Mouse (Mus musculus): ENCODE data around the gene Olfr547. TPM values are rescaled to one million over a fixed set of nuclear protein-coding genes. Genes with fewer than 3 reads are reported as not detected.
"Not testable (repeated sequence)": the region's sequence is repeated elsewhere in the genome, so short reads cannot be mapped to it uniquely, and the experiment has no call there.

Olfr547 gene
- total RNA-seq (2022), result not detected

DNA sequence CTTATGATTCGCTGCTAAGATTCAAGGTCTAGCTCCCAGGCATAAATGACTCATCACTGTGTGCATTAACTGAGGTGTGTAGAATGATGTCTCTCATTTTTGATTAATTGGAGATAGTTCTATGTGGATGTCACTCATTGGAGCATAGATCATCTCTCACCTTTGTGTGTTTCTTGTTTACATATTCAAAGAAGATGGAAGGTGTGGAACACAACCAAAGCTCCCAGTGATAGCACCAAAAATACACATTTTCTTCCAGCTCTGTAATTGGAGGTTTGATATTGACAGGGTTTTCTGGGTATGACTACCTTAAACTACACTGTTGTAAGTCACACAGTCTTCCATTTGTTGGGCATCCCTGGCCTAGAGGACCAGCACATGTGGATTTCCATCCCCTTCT is at the start of gene Olfr547:
TSS of gene Olfr547 (plus strand) at position 301 of the 400 bp plus-strand sequence.
- no peak for DNase-seq (ENCODE audit: low spot score)

DNA sequence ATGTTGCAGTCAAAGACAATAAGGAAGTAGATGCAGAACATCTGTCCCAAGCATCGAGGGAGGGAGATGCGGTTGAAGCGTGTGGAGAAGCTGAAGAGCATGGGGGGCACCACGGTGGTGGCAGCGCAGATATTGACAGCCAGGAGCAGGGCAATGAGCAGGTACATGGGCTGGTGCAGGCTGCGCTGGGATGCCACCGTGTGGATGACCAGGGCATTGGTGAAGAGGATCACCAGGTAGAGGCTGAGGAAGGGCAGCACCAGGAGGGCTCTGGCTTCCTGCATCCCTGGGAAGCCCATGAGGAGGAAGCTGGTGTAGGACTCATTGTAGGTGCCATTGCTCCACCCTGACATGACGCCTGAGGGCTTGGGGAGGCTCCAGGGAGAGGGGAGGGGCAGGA is 49.8 kb upstream of the Olfr547 start:
- not testable (repeated sequence) for DNase-seq (ENCODE audit: low spot score)

DNA sequence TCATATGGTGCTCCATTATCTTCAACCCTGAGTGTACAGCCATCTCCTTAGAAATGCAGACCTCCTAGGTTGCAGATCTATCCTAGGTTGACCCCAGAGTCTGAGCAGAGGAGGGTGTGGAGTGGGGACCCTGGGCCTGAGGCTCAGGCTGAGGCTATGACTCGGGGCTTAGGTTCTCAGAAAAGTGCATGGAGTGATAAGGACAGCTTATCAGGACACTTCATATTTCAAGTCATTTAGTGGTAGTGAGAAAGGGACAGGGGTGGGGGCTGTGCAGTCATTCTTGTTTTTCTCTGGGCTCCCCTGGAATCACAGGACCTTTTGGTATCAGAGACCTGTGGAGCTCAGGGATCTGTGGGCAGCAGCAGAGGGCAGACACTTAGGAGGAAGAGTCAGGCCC is 48.4 kb upstream of the Olfr547 start:
- DNase-seq (ENCODE audit: low spot score), result no peak

DNA sequence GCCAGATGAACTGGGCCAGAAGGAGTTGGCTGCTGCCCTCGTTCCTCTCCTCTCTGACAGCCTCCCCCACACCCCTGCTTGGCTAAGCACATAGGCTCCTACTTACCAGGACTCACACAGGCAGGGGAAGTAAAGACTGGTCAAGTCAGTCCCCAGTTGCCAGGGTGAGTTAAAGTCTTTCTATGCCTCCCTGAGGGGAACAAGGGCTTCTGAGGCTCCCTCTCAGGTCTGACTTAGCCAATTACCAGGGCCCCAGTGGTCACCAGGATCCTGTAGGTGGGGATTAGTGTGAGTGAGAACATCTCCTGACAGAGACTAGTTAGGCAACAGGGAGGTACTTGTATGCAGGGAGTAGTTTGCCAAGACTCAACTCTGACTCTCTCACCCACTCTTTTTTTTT is 46.4 kb upstream of the Olfr547 start, which contains the start of gene Olfr544:
TSS of gene Olfr544 (minus strand) at position 153 of the 400 bp plus-strand sequence.
- DNase-seq (ENCODE audit: low spot score), result no peak

DNA sequence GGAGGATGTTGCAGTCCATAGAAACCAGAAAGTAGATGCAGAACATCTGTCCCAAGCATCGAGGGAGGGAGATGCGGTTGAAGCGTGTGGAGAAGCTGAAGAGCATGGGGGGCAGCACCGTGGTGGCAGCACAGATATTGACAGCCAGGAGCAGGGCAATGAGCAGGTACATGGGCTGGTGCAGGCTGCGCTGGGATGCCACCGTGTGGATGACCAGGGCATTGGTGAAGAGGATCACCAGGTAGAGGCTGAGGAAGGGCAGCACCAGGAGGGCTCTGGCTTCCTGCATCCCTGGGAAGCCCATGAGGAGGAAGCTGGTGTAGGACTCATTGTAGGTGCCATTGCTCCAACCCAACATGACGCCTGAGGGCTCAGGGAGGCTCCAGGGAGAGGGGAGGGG is 40.1 kb upstream of the Olfr547 start:
- DNase-seq (ENCODE audit: low spot score), result not testable (repeated sequence)

DNA sequence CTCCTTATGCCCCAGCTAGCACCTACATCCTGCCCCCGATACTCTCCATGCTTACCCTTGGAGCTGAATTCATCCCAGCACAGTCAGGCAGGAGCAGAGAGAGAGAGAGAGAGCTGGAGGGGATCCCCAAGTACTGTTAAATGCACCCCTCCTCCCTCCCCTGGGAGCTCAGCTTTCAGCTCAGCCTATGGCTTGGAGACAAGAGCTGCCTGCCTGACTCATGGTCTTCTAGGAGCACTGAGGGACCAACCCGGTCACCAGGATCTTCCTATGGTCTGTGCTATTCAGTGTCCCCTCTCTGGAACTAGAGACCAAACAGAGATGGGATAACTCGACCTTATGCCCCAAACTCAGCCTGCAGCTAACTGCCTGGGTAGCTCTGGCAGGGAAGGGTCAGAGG is 35.1 kb upstream of the Olfr547 start, which contains the start of gene Olfr545:
TSS of gene Olfr545 (minus strand) at position 101 of the 400 bp plus-strand sequence.
- DNase-seq (ENCODE audit: low spot score), result no peak

DNA sequence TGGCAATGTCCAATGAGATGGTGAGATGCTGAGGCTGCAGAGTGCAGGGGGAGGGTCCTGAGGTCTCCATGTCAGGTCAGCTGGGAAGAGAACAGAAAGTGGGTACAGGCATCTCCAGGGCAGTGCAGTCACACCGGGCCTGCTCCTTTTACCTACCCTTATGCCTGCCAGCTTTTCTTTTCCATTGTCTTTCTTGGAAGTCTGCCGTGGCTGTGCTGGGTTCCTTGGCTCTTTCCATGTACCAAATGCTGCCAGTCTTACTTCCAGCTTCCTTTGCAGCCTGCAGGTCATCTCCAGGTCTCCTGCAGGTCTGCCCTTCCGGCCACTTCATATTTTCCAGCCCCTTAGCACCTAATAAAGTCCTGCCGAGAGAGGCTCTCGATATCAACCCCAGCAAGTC is 32.6 kb upstream of the Olfr547 start:
- DNase-seq (ENCODE audit: low spot score), result no peak

DNA sequence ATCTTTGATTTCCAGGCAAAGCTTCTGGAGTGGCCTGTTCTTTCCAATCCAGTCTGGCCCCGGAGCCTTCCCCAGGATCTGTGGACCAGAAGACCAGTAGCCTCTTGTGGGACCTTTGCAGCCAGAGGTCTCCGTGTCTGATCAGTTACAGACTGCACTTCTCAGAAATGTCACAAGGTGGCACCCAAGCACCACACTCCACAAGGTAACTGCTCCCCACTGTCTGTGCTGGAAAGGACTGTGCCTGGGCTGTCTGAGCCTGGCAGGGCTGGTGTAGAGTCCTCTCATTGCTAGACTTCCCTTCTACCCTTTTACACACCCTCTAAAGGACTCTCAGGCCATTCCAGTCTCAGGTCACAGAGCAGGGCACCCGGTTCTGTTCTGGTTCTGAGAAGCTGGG is 27.7 kb upstream of the Olfr547 start:
- peak; percentile 74 for DNase-seq (ENCODE audit: low spot score)

DNA sequence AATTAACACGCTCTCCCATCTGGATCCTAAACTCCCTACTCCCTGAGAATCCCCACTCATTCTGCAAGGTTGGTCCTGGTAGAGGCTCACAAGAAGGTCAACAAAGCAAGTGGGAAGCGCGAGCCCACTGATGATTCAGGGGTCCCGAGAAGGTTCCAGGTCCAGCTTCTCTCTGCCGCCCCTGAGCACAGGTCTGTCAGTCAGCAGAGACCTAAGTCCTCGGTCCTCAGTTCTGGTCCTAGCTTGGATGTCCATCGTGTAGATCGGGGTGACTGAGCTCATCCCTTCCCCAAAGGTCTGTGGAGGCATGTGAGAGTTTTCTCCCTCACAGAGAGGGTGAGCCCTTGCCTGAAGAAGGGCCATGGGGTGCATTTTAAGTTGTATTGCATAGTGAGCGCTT is 26.5 kb upstream of the Olfr547 start:
- no peak for DNase-seq (ENCODE audit: low spot score)

DNA sequence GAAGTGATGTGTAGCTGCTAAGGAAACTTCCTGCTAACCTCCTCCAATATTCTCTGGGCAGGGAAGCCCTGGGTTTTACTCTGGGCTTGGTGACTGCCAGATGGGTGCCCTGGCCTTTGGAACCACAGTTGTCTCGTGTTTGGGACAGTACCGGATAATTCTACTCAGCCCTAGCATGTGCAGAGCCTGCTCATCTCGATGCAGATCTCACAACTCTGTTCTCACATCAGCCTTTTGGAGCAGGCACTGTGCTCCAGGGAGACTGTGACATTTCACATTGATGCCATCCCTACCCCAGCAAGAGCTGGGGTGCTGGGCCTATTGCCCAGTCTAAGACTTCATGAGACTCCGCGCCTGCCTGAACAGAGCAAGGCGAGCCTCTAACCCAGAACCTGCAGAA is 25.9 kb upstream of the Olfr547 start:
- no peak for DNase-seq (ENCODE audit: low spot score)

DNA sequence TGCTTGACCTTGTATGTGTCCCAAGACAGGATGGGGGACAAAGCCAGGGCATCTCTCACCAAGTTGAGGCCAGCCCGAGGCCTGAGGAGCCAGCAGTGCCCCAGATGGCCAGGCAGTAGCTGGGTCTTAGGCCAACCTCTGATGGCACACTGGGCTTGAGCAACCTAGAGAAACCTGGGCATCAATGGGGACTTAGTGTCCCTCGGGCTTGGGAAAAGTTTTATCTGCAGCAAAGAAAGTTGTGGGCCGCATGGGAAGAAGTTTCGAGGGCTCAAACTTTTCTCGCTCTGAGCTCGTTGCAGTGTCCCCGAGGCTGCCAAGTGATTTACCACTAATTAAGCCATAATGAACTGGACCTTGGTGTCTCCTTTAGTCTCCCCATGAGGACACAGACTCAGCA is 24.8 kb upstream of the Olfr547 start:
- no peak for DNase-seq (ENCODE audit: low spot score)

DNA sequence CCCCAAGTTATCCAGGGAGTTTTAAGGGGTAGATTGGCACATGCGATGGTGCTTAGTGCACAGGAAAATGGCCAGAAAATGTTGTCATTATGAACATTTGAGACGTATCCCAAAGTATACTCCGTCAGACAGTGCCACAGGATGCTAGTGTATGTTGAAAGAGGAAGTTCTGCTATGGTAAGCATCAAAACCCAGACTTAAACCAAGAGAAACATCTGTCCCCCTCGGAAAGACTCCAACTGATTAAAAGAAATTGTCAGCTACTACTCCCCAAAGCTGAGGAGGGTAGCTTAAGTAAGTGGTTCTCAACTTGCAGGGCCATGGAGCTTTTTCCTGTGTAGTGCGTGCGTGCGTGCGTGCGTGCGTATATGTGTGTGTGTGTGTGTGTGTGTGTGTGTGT is 22.6 kb upstream of the Olfr547 start:
- no peak for DNase-seq (ENCODE audit: low spot score)

DNA sequence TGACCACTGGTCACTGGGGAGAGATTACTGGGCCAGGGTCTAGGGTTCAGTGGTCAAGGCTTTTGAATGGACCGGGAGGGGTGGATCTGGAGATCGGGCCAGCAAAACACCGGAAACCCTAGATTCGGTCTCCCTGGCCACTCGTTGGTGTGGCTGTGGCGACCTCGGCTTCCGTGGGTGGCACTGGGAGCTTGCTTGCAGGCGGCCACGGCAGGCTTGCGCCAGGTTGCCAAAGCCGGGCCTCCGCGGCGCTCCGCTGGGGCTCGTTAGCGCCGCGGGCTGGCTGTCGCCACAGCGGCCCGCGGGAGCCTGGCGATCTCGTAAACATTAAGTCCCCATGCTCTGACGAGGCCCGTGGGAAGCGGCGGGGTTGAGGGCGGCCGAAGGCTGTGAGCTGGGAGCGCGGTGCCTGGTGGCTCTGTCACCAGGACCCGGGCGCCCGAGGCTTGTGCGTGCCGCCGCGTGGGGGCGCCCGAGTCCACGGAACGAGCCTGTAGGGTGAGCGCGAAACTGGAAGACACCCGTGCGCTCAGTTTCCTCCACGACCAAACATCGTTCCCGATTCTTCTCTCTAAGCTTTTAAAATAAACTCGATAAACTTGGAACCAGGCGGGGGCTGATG is 21.6 kb upstream of the Olfr547 start:
- DNase-seq (ENCODE audit: low spot score), result peak; percentile 70

DNA sequence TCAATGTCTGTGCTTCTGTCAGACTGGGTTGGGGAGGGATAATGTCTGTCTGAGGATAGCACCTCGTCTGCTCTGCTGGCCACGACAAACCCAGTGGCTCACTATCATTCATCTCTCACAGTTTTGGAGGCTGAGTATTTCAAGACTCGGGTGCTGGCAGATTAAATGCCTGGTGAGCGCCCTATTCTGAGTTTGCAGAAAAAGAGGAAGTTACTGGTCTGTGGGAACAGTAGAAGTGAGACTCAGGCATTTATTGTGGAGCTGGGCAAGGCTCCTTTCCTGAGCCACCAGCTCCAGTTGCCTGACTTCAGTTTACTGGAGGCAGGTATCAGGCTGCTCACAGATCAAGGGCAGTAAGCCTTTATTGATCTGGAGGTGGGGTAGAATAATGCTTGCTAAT is 20.4 kb upstream of the Olfr547 start:
- DNase-seq (ENCODE audit: low spot score), result no peak

DNA sequence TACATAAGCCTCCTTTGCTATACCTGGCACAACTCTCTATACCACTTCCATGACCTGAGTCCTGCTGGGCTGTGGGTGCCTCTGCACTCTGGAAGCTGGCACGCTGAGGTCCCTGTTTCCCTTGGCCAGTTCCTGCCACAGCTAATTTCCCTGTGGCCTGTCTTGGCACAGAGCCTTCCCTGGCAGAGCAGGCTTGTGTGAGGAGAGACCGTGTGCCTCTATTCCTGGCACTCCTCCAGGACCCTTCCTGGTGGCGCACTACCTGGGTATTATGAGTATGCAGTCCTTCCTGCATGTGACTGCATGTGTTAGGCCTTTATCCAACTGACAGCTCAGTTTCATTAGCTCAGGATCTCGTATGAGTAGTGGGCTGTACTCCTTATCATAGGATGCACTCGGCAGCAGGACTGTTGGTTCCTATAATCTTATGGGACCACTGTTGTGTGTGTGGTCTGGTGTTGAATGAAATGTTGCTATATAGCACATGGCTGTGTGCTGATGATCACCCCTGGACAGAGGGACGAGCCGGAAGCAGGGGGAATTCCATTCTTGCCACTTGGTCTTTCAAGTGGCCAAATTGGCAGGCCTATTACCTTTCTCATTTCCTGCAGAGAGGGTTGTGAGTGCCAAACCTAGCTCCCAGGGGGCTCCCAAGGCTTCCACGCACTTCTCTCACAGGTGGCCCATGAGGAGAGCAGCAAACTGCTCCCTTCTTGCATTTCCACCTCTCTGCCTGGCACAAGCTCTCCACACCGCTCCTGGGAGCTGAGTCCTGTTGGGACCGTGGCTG is 18.1 kb upstream of the Olfr547 start:
- DNase-seq (ENCODE audit: low spot score), result no peak

DNA sequence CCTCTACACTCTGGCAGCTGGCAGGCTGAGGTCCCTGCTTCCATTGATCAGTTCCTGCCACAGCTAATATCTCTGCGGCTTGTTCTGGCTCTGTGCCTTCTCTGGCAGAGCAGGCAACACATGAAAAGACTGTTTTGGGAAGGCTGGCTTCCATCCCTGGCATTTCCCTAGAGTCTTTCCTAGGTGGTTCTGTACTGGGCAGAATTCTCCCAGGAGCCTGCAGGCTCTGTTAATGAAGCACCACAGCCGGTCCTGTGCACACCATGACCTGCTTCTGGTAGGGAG is 17.6 kb upstream of the Olfr547 start:
- no peak for DNase-seq (ENCODE audit: low spot score)

DNA sequence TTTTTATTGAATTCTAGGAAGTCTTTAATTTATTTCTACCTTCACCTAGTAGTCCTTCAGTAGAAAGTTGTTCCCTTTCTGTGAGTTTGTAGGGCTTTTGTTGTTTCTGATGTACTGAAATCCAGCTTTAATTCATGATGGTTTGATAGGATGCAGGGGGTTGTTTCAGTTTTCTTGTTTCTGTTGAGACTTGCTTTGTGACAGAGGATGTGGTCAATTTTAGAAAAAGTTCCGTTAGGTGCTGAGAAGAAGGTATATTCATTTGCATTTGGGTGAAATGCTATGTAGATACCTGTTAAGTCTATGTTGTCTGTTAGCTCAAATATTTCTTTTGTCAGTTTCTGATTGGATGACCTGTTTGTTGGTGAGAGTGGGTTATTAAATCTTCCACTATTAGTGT is 5.5 kb upstream of the Olfr547 start:
- no peak for DNase-seq (ENCODE audit: low spot score)

DNA sequence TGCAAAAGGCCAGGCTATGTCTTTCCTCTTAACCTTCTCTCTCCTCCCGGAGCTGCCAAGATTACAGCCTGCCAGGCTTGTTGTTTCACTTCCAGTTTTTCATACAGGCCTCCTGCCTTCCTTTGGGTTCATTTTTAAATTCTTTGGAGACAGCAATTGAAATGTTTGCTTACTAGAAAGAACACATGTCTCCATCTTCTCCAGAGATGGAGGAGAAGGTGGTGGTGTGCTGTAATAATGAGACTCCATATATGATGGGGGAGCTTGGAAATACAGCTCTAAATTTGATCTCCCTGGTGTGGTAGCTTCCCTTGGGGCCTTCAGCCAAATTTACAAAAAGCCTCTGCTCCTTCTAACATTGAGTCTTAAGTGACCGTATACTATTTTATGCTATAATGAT is 6.0 kb downstream of the Olfr547 start, which contains the start of gene Olfr548-ps1:
TSS of gene Olfr548-ps1 (plus strand) at position 301 of the 400 bp plus-strand sequence.
- no peak for DNase-seq (ENCODE audit: low spot score)

DNA sequence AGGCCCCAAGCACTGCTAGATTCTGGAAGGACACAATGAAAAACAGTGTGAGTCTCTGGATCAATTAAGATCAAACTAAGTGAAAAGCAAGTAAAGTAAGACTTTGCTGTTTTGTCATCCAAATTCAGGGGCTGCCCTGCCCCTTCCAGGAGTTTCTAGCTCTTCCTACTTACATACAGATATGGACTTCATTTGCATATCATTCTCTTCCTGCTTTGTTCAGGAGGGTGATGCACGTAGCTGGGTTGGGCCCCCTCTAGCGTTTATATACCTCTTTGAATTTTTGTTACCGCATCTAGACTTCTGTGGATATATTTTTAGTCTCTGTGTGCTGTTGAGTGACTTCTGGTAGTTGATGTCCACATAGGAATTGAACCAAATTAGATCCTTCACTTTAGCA is 6.7 kb downstream of the Olfr547 start:
- no peak for DNase-seq (ENCODE audit: low spot score)

DNA sequence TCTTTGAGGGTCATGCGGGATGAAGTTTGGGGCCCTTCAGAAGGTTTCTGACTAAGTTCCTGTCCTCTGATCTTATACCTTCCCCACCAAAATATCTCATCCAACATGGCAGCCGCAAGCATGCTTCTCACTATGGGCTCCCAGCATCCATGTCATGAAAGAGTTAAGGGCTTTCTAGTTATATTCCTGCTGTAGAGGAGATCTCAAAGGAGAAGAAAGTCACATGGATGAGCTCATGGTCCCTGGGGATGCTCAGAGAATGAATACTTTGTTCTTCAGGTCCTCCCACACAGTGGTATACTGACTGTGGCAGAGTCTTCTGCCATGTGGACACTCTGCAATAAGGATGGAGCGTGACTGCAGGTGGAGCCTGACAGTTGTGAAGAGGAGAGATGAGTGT is 15.0 kb downstream of the Olfr547 start, which contains the start of gene Olfr549:
TSS of gene Olfr549 (plus strand) at position 301 of the 400 bp plus-strand sequence.
- no peak for DNase-seq (ENCODE audit: low spot score)

DNA sequence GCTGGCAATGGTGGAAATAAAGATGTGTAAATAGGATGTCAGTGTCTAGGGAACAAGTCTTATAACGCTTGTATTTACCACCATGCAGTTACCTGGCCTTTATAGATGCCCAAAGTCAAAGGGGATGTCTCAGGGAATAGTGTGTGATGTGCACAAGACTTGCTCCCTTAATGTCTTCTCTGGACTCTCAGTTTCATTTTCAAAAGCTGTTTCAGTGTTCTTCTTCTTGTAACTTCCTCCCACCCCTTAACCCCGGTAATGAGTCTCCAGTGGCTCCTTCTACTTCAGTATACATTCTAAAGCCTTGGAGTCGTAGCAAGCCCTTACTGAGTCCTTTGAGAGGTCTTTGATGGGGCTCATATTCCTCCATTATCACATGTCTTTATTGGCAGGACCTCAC is 18.7 kb downstream of the Olfr547 start:
- DNase-seq (ENCODE audit: low spot score), result no peak

DNA sequence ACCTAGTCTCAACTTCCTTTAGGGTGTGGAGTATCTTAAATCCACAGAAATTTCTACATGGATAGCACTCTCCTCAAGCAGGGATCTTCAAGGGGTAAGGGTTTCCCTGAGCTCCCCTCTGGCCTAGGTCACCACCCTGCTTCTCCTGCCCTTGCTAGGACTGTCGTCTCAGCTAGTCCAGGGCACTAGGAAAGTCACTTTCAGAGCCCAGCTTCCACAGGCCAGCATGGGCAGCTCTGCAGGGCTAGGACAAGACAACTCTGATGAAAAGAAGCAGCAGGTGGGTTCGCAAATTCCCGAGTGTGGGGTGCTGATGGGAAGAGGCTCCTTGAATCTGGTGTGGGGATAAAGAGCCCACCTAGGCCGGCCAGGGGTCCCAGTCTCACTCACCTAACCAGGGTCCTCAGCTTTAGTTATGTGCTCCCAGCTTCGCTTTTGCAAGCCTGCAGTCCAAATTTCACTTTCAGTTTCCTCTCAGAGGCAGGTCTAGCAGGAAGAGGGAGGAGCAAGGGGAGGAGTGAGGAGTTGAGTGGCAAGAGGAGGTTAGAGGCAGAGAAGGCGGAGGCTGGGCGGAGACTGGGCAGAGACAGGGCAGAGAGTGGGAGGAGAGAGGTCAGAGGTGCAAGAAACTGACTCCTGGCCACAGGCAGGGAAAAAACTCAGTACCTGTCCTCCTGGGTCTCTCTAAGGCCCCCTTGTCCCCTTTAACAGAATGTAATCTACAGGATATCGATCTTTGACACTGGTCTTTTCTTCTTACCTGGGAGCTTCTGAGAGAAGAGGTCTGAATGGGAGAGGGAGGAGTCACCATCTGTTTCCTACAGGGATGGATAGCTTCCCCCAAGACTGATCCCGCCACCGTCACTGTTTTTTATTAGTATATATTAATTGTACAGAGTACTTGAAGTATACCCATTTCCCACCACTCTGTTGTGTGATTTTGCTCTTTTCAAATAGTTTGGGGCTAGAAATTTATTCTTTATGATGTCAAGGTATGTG is 30.7 kb downstream of the Olfr547 start, which contains the start of gene Trim21:
TSS of gene Trim21 (minus strand) at position 488 of the 999 bp plus-strand sequence.
- peak; percentile 96 for DNase-seq (ENCODE audit: low spot score)

Data from heart, adult 8-10 months (tissue).